Mouse (Mus musculus) embryonic facial prominence, embryonic 12.5 days (tissue): ENCODE measurements around the gene Med28. TPM values are rescaled to one million over a fixed set of nuclear protein-coding genes. Genes with fewer than 3 reads are reported as not detected.

Experiments
- ATAC-seq: fragments of 200-750 bp; cut with Nextera tagmentation; 2 replicates; pipeline ENCODE4 v1.8.0; 2017; ENCODE audit not compliant: insufficient number of reproducible peaks, insufficient read depth, low FRiP score, low TSS enrichment
- H3K27ac ChIP-seq: fragments of 300-500 bp; sonication (generic); 2 replicates; pipeline ENCODE4 v1.5.1; 2016; ENCODE audit warnings: mild to moderate bottlenecking
- H3K27me3 ChIP-seq: fragments of 300-500 bp; sonication (generic); 2 replicates; pipeline ENCODE4 v1.6.1; 2016; ENCODE audit warnings: mild to moderate bottlenecking, moderate library complexity
- H3K36me3 ChIP-seq: fragments of 300-500 bp; sonication (generic); 2 replicates; pipeline ENCODE4 v1.6.1; 2016; ENCODE audit warnings: mild to moderate bottlenecking
- H3K4me1 ChIP-seq: fragments of 300-500 bp; sonication (generic); 2 replicates; pipeline ENCODE4 v1.6.1; 2016
- H3K4me2 ChIP-seq: fragments of 300-500 bp; sonication (generic); replicated peaks from 2 replicates; pipeline ENCODE4 v1.6.1; 2016; ENCODE audit warnings: mild to moderate bottlenecking, moderate library complexity
- H3K4me3 ChIP-seq: fragments of 300-500 bp; sonication (generic); 2 replicates; pipeline ENCODE4 v1.5.1; 2016; ENCODE audit warnings: mild to moderate bottlenecking
- H3K9ac ChIP-seq: fragments of 300-500 bp; sonication (generic); 2 replicates; pipeline ENCODE4 v1.6.1; 2016; ENCODE audit warnings: mild to moderate bottlenecking, moderate library complexity
- H3K9me3 ChIP-seq: fragments of 300-500 bp; sonication (generic); 2 replicates; pipeline ENCODE4 v1.6.1; 2016; ENCODE audit warnings: mild to moderate bottlenecking, moderate library complexity
- WGBS: fragments of 180-500 bp; shearing (Covaris S2); methylation state at CpG from one replicate; pipeline ENCODE4 v1.1.7; 2016; 5-methylcytosine and 5-hydroxymethylcytosine counted together
- polyA plus RNA-seq: library from polyadenylated mRNA; unstranded; fragments of >200 nt; fragmentation: Nextera tagmentation; extraction: Ambion mirVana; gene quantifications from 2 replicates; pipeline ENCODE4 v1.2.1, GENCODE M21; 2016

The Med28 gene
- polyA plus RNA-seq, 1 experiment from 2014 or later, result 261 TPM

DNA sequence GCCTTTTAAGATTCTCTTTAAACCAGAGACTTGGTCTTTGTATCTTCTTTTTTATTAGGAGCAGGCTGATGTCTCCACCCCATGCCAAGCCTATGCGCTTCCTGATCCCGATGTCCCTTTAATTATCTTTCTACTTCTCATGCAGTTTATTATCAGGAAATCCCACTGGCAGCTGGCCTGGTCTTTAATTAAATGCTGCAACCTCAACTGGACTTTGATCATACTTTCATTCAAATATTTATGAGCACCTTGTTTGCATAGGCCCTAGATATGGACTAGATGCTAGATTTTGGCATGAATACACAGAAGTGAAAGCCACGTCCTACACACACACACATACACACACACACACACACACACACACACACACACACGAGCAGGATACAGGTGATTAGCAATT, 28.3 kb upstream of the Med28 start:
- no peaks in the 10 kb centered on the region for H3K9me3 ChIP-seq
- 73% methylated on average over 4 of the region's 4 CpGs for WGBS
- no peak for ATAC-seq
- H3K27me3 ChIP-seq, result no peaks in the 10 kb centered on the region
- no peak overlapping the region for H3K4me2 ChIP-seq
- peaks cover 10% of the 10 kb centered on the region for H3K36me3 ChIP-seq
- H3K9ac ChIP-seq, result no peak overlapping the region
- no peak overlapping the region for H3K27ac ChIP-seq
- H3K4me3 ChIP-seq, result no peak overlapping the region
- H3K4me1 ChIP-seq, result peaks cover 10% of the 10 kb centered on the region

DNA sequence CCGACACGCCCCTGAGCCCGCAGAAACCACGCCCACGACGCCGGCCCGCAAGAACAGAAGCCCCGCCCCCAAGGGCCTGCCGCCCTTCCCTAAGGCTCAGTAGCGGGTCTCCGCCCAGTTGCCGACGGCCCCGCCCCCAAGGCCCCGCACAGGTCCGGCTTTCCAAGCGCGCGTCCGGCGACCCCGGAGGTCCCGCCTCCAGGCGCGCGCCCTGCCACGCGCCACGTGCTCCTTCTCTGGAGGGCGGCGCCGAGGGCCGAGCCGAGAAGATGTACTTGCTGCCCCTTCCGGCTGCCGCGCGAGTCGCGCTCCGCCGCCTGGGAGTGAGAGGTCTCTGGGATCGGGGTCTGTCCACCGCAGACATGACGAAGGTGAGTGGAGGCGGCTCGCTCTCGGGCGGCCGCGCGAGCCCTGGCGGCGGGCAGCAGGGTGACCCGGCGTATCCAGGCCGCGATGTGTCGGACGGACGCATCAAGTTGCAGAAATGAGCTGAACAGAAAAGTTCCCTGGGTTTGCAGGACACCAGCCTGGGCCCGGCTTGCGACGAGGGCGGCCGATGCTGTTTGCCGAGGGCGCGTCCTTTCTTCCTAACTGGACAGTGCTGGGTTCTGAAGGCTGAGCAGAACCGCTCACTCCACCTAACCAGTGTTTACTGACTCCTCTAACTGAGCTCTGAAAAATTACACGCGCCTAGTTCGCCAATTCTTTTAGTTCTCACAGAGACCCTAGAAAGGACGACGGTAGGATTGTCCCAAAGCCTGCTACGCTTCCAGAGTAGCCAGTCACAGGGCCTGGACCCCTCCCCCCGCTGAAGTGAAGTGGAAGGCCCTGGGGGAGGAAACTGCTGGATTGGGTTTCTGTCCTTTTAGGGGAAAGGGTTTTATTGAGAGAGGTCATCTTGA, 26.6 kb upstream of the Med28 start, which contains the start of gene Lap3:
TSS of gene Lap3 (plus strand) at position 184 of the 902 bp plus-strand sequence.
- H3K4me1 ChIP-seq, result peaks cover 10% of the 10 kb centered on the region
- no peaks in the 10 kb centered on the region for H3K27me3 ChIP-seq
- peak within 1 kb of the TSS; percentile 82 for H3K4me3 ChIP-seq
- no peaks in the 10 kb centered on the region for H3K9me3 ChIP-seq
- H3K4me2 ChIP-seq, result peak within 1 kb of the TSS; percentile 67
- ATAC-seq, result peak; percentile 95
- WGBS, result under 1% methylated on average over 78 of the region's 78 CpGs
- peak within 1 kb of the TSS; percentile 70 for H3K27ac ChIP-seq
- H3K36me3 ChIP-seq, result peaks cover 22% of the 10 kb centered on the region
- peak within 1 kb of the TSS; percentile 76 for H3K9ac ChIP-seq

DNA sequence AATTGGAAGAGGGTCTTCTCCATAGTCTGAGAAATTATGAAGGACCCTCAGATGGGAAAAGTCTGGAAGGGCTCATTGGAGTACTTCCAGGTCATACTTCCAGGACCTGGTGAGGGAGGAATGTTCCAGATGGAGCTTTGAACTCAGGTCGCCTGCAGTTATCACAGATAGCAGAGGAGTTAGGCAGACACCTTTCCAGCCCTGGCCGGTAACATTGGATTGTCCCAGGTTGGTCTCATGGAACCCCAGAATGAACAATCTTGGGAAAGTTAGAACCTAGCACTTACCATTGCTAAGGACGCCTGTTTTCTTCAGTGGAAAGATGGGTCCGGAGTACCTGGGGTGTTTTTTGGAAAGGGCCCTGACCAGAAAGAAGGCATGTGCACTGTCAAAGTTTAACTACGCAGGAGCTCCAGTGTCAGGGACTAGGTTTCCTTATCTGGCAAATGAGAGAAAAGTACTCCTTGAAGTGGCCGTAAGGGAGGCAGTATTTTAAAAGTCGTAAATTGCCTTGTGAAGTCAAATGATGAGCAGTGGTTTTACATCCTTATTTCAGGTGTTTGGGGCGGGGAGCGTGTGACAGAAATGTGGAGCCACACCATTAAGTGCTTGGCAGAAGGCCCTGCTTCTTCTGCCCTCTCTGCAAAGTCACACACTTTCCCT, 25.8 kb upstream of the Med28 start:
- Histone ChIP-seq H3K9ac (peak overlapping the region; percentile 76), H3K4me1 (peaks cover 10% of the 10 kb centered on the region), H3K4me2 (peak overlapping the region; percentile 67), H3K9me3 (no peaks in the 10 kb centered on the region), H3K4me3 (peak overlapping the region; percentile 82), H3K36me3 (peaks cover 30% of the 10 kb centered on the region), H3K27me3 (no peaks in the 10 kb centered on the region), H3K27ac (no peak overlapping the region)
- WGBS, result 62% methylated on average over 9 of the region's 9 CpGs
- ATAC-seq, result no peak

DNA sequence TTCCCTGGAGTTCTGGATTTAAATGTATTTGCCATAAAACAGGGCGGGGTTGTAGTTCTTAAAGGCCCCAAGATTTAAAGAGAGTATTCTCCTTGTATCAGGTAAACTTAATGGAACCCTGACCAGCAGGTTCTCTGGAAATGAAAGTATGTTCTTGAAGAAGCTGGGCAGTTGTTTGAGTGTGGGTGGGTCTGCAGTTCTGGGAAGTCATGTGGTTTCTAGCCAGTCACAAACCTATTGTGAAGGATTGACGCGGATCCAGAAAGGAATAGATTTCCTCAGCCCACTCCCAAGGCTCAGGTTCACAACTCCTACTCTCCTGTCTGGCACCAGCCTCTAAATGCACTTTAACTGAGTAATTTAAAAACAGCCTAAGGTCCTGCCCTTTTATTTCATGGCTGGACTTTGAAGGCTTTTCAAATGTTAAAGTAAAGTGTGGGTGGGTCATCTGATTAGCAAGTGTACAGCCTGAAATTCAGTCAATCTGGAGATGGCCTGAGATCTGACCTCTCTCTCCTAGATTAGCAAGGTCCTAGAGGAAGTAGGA, 24.5 kb upstream of the Med28 start:
- 89% methylated on average over 3 of the region's 3 CpGs for WGBS
- Histone ChIP-seq H3K27ac (no peak overlapping the region), H3K4me1 (peaks cover 10% of the 10 kb centered on the region), H3K27me3 (no peaks in the 10 kb centered on the region), H3K4me2 (no peak overlapping the region), H3K9ac (no peak overlapping the region), H3K9me3 (no peaks in the 10 kb centered on the region), H3K4me3 (no peak overlapping the region), H3K36me3 (peaks cover 35% of the 10 kb centered on the region)
- ATAC-seq, result no peak

DNA sequence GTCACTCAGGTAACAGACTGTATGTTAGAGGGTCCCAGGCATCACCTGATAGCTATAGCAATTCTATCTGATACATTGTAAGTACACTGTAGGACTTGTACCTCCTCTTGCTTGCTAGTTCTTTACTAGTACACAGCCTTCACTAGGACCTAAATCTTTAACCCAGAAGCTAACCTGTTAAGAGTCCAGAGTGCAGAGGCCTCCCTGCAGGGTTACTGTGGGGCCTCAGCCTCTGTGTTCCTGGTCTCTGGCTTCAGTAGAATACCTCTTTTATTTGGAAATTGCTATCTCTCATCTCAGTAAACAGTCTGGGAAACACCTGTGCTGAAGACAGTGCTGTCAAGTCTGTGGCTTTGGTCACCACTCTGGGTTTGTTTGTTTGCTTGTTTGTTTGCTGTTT, 24.0 kb upstream of the Med28 start:
- Histone ChIP-seq H3K27me3 (no peaks in the 10 kb centered on the region), H3K36me3 (peaks cover 39% of the 10 kb centered on the region), H3K4me2 (no peak overlapping the region), H3K9me3 (no peaks in the 10 kb centered on the region), H3K4me3 (no peak overlapping the region), H3K9ac (no peak overlapping the region), H3K27ac (no peak overlapping the region), H3K4me1 (peaks cover 10% of the 10 kb centered on the region)
- no peak for ATAC-seq

DNA sequence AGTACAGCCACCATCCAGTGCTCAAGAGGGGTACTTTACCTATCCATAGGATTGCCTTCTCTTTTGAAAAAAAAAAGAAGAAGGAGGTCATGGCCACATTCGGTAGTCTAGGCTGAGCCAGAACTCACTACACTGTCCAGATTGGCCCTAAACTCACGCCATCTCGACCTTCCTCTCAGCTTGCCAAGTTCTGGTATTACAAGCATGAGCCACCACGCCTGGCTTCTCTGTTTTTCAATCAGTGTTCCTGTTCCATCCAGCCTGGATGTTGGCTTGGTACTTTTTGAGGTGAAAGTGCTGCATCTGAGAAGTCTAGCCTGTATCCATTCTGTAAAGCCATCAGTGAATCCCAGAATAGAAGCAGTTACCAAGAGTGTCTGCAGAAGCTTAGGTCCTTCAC, 23.6 kb upstream of the Med28 start:
- WGBS, result 90% methylated on average over 4 of the region's 4 CpGs

DNA sequence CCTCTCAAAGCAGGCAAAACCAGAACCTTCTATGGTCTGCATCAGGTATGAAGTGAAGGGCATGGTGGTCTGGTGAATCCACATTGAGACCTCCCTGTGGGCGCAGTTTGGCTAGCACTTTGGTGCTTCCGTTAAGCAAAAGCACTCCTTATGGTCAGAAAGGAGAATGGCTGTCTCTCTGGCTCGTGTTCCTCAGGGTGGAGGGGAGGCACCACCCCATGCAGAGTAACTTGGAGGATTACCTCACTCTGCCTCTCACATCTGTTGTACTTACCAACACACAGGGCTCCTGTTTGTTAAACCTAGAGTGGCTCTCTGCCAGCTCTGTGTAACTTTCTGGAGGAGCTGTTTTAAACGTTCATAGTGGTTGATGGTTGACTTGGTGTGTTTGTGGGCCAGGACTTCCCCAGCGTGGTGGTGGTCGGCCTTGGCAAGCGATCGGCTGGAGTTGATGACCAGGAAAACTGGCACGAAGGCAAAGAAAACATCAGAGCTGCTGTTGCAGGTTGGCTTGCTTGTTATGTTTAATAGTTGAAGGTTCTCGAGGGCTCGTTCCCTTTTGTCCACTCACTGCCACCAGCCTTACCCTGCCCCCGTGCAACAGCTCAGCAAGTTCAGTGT, 23.0 kb upstream of the Med28 start:
- peaks cover 10% of the 10 kb centered on the region for H3K4me1 ChIP-seq
- H3K4me3 ChIP-seq, result no peak overlapping the region
- no peak overlapping the region for H3K9ac ChIP-seq
- H3K36me3 ChIP-seq, result peaks cover 46% of the 10 kb centered on the region
- no peaks in the 10 kb centered on the region for H3K9me3 ChIP-seq
- no peak for ATAC-seq
- H3K27ac ChIP-seq, result no peak overlapping the region
- no peaks in the 10 kb centered on the region for H3K27me3 ChIP-seq
- WGBS, result 87% methylated on average over 12 of the region's 12 CpGs
- no peak overlapping the region for H3K4me2 ChIP-seq

More for the DNA sequence above, 23.6 kb upstream of the Med28 start:
- Histone ChIP-seq H3K4me1 (peaks cover 10% of the 10 kb centered on the region), H3K27ac (no peak overlapping the region), H3K36me3 (peaks cover 42% of the 10 kb centered on the region), H3K4me3 (no peak overlapping the region), H3K9me3 (no peaks in the 10 kb centered on the region), H3K27me3 (no peaks in the 10 kb centered on the region), H3K4me2 (no peak overlapping the region), H3K9ac (no peak overlapping the region)
- no peak for ATAC-seq

DNA sequence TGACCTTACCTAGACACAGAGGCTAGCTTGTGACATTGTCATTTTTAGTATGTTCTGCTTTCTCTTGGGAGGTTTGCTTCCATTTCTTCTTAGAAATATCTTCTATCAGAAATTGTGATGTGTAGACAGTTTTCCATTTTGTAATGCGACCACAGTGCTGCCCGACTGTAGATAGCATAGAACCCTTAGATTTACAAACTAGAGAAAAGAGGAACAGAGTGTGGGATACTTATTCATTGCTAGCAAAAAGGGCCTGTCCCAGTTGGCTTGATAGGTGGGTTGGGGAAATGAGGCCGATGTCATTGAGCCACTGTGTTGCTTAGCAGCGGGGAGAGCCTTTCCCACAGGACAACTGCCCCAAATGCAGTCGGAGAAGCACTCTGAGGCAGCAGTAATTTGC, 22.5 kb upstream of the Med28 start:
- peaks cover 49% of the 10 kb centered on the region for H3K36me3 ChIP-seq
- no peak overlapping the region for H3K4me2 ChIP-seq
- H3K4me3 ChIP-seq, result no peak overlapping the region
- ATAC-seq, result no peak
- no peaks in the 10 kb centered on the region for H3K9me3 ChIP-seq
- 90% methylated on average over 5 of the region's 5 CpGs for WGBS
- H3K27ac ChIP-seq, result no peak overlapping the region
- no peaks in the 10 kb centered on the region for H3K27me3 ChIP-seq
- peaks cover 10% of the 10 kb centered on the region for H3K4me1 ChIP-seq
- H3K9ac ChIP-seq, result no peak overlapping the region

DNA sequence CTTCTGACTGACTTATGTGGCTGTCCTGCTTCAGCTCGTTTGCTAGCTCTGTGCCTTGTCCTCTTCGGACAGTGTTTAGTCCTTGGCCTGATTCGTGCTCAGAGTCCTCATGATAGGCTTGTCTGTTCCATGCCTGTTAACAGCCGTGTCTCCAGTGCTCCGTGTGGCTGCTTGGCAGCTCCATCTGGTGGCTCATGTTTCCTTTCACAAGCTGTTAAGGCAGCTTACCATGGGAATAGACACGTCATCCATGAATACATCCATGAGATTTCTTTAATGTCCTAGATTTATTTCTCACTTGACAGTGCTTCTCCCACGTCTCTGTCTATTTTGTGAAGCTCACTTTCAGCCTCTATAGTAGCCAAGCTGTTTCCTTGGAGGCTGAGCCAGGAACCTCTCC, 10.0 kb upstream of the Med28 start:
- H3K4me3 ChIP-seq, result no peak overlapping the region
- H3K9me3 ChIP-seq, result no peaks in the 10 kb centered on the region
- H3K36me3 ChIP-seq, result peaks cover 62% of the 10 kb centered on the region
- H3K4me2 ChIP-seq, result no peak overlapping the region
- WGBS, result 83% methylated on average over 7 of the region's 7 CpGs
- no peak overlapping the region for H3K9ac ChIP-seq
- no peaks in the 10 kb centered on the region for H3K4me1 ChIP-seq
- no peak for ATAC-seq
- no peak overlapping the region for H3K27ac ChIP-seq
- H3K27me3 ChIP-seq, result no peaks in the 10 kb centered on the region

DNA sequence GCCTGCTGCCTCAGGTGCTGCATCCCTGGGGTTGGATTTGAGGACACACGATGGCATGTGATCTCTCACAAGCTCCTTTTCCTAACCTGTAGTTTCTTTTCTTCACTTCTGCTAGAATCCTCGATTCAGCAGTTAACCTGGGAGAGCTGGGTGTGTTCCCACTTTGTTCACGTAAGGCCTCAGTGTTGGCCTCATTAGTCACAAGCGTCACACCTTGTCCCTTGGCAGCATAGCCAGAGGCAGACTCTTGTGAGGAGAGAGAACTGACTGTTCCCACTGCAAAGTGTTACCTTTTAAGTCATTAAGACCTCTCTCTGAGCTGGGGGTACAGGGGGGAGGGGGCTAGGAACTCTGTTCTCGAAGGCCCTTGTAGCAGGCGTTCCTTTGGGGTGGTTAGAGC, 7.1 kb upstream of the Med28 start:
- no peaks in the 10 kb centered on the region for H3K27me3 ChIP-seq
- H3K4me2 ChIP-seq, result no peak overlapping the region
- H3K9me3 ChIP-seq, result no peaks in the 10 kb centered on the region
- no peaks in the 10 kb centered on the region for H3K4me1 ChIP-seq
- H3K27ac ChIP-seq, result no peak overlapping the region
- no peak for ATAC-seq
- H3K4me3 ChIP-seq, result no peak overlapping the region
- no peak overlapping the region for H3K9ac ChIP-seq
- 91% methylated on average over 6 of the region's 6 CpGs for WGBS
- H3K36me3 ChIP-seq, result peaks cover 37% of the 10 kb centered on the region

DNA sequence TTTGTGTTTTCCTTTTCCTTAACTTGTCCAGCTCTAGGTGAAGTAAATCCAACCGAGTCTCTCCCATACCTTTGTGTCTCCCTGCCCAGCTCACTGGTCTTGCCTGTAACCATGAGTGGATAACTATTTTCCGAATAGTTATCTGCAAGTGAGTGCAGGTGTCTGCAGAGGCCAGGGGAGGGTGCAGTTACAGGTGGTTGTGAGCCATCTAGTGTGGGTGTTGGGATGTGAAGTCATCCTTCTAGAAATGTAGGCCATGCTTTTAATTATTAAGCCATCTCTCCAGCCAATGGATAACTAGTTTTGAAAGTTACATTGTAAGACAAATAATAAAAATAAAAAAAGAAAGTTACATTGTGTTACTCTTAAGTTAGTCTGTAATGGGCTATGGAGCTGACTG, 6.5 kb upstream of the Med28 start:
- Histone ChIP-seq H3K36me3 (peaks cover 36% of the 10 kb centered on the region), H3K4me1 (no peaks in the 10 kb centered on the region), H3K4me3 (no peak overlapping the region), H3K27me3 (no peaks in the 10 kb centered on the region), H3K27ac (no peak overlapping the region), H3K9ac (no peak overlapping the region), H3K9me3 (no peaks in the 10 kb centered on the region), H3K4me2 (no peak overlapping the region)
- no peak for ATAC-seq
- 91% methylated on average over 2 of the region's 2 CpGs for WGBS
